Mouse (Mus musculus) E14TG2a.4 (cell line): ENCODE data around the gene Cdh13.

Source experiments
- CTCF ChIP-seq: conservative IDR thresholded peaks from 2 replicates; pipeline ENCODE4 v1.5.1; 2014; ENCODE audit warnings: low read length
- NANOG ChIP-seq: IDR thresholded peaks from 2 replicates; pipeline ENCODE4 v1.6.1; 2014; ENCODE audit warnings: borderline replicate concordance, low read length, mixed read lengths
- POU5F1 ChIP-seq: IDR thresholded peaks from 2 replicates; pipeline ENCODE4 v1.6.1; 2014; ENCODE audit warnings: low read length, borderline replicate concordance

DNA sequence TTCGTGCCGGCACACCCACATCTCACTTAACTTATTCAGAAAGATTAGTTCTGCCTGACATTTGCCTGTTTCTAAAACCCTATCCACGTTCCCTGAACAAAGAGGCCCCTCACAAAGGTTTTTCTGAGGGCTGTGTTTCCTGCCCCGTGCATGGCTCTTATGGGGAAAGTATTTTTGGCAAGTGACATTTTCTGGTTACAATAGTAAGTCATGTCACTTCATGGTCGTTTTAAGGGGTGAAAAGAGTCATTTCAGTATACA lies 256.0 kb downstream of the Cdh13 start:
- TF ChIP-seq CTCF (no peak), NANOG (no peak), POU5F1 (no peak)
